Mouse (Mus musculus): ENCODE results near the gene Ildr1.

Gene Ildr1

DNA sequence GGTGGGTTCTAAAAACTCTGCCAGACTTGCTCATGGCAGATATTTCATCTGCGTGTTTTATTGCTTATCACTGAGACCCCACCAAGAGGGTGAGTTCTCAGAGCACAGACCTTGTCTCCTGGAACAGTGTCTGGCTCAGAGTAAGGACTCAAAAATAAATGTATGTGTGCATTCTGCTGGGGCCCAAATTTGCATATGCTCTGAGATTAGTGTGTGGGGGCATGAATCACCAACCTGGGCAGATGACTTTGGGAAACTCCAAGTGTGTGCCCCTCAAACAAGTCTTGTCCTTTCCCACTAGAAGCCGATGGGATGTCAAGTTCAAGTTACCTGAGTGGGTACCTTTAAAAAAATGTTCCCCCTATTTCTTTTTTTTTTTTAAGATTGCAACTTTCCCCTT lies 6.7 kb downstream of the Ildr1 start:
- no peak for DNase-seq (ENCODE audit: low read depth, low spot score)

DNA sequence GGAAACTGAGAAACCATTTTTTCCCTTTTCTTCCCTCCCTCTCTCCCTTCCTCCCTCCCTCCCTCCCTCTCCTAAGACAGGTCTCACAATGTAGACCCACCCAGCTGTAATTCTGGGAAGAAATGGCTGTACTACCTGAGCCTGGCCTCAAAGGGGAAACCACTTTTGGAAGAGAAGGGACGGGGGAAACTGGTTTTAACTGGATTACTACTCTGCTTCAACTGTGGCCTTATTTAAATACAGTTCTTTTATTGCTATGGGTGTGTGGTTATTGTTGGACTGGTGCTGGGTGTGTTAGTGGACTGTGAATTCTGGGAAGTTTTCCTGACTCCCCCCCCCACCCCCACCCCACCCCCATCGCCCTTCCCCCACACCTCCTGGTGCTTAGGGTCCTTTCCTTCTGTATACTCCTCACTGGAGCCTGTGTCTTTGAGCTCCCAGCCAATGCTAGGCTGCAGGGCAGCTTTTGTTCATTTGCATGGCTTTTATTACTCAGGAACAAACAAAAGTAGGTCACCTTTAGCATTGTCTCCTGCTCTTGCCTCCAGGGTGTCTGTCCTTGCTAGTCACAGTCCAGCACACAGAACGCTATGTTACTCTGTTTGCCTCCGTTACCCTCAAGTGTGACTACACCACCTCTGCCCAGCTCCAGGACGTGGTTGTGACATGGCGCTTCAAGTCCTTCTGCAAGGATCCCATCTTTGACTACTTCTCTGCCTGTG lies 14.1 kb downstream of the Ildr1 start:
- DNase-seq (ENCODE audit: low read depth, low spot score), result no peak

DNA sequence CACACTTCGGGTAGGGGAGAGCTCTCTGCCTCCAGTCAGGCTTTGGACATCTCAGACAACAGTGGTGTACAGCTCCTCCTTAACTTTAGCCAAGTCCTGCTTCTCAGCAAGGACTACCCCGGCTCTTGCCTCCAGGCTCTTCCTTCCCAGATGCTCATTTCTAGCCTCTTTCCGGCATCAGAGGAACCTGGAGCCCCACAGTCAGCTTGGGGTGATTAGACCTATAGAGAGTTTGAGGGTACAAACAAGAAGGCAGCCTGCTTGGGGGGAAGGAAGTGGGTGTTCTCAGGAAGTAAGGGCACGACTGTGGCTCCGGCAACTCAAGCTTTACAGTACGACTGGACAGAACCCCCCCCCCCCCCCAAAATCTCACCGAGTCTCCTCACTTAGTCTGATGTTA lies 15.0 kb downstream of the Ildr1 start:
- DNase-seq (ENCODE audit: low read depth, low spot score), result no peak

DNA sequence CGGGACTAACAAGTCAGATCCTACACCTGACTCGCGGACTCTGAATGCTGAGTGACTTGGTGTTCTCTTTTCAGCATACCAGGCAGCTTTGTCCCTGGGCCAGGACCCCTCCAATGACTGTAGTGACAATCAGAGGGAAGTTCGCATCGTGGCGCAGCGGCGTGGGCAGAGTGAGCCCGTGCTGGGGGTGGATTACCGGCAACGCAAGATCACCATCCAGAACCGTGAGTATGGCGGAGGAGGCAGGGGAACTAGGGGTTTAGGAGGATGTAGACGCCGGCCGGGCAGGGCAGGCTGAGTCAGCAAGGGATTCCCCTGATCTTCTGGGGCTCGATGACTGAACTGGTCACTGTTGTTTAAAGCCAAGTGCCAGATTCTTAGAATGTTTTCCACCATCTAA lies 15.6 kb downstream of the Ildr1 start:
- no peak for DNase-seq (ENCODE audit: low read depth, low spot score)

DNA sequence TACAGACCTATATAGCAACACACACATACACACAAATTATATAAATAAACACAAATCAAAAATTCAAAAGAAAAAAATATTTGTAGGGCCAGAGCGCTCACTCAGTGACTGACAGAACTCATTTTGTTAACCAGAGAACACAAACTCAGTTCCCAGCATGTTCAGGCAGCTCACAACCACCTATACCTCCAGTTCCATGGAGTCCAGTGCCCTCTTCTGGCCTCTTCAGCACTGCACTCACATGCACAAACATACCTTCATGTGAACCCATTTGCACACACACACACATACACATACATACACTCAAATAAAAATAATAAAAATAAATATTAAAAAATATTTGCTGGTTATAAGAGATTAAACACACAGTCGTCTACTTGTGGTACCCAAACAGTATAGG lies 17.0 kb downstream of the Ildr1 start:
- no peak for DNase-seq (ENCODE audit: low read depth, low spot score)

DNA sequence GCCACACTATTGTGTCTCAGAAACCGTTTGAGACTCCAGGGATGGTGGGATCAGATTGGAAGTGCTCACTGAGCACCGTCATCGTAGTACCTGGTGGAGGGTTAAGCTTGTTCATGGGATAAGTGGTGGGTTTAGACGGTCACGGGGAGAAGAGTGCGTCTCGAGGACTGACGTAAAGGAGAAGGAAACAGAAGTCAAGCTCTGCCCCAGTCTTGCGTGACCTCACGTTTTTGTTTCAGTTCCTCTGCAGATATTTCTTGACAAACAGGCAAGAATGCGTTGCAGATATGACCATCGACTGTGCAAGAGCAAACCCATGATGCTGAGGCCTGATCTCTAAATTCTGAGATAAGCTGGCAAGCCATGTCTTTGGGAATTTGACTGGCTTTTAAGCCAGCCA lies 18.0 kb downstream of the Ildr1 start:
- no peak for DNase-seq (ENCODE audit: low read depth, low spot score)

DNA sequence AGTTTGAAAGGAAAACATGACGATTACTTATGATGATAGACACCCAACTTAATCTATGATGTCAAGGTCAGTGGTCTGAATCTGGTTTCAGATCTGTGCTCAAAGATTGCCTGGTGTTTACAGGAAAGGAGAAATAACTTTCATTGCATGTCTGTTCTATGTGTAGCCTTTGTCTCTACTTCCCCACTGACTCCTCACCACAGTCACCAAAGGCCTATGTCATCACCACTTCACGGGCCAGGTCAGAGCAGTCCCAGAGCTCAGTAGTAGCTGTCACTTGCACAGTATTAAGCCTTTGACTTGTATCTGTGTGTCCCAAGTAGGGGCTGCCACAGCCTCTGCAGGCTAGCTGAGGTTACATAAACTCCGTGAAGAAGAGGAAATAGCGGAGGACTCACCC lies 23.7 kb downstream of the Ildr1 start:
- DNase-seq (ENCODE audit: low read depth, low spot score), result no peak

DNA sequence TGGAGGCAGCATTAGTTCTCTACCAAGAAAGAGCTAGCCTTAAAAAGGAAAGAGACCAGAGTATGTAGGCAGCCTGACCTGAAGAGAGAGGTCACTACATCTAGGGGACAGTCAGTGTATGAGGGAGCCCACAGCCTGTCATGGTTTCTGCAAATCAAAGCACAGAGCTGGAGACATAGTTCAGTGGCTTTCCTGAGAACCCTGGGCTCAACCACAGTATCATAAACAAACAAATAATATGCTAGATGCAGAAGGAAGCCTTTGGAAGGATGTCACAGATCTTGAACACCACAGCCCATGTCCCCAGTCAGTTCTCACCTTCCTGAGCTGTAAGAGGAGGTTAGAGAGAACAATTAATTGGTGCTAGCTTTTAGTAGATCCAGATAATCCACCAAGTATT lies 24.9 kb downstream of the Ildr1 start:
- no peak for DNase-seq (ENCODE audit: low read depth, low spot score)

DNA sequence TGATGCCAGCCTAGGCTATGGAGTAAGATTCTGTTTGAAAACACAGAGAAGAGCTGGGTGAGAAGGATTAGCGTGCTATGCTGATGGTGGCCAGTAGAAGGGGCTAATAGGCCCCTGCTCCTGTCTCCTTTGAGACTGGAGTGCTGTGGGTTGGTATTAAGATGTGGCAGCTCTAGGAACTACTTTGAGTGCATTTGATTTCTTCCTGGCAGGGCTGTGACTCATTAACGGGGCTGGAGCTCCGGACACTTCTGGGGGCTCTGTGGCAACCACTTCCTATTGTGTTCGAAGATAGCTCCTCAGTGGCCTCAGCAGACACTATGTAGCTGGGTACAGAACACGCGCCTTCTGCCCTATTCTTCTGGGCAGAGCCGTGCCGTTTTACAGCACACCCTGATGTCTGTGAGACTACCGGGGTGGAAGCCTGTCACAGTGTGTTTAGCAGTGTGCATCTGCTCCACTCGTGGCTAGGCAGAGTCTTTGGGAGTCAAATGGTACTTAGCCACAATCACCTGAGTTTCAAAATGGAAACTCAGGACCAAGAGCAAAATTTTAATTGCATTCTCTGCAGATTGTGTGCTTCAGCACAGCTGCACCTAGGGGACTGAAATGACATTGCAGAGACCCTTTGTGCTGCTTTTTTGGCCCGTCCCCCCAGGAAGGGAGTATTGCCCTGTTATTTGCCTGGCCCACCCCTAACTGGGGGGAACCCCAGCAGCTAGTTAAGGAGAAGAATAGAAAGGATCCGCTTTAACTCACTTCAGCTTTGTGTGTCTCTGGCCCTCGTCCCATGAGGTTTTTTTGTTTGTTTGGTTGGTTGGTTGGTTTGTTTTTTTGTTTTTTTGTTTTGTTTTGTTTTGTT lies 26.6 kb downstream of the Ildr1 start:
- no peak for DNase-seq (ENCODE audit: low read depth, low spot score)

DNA sequence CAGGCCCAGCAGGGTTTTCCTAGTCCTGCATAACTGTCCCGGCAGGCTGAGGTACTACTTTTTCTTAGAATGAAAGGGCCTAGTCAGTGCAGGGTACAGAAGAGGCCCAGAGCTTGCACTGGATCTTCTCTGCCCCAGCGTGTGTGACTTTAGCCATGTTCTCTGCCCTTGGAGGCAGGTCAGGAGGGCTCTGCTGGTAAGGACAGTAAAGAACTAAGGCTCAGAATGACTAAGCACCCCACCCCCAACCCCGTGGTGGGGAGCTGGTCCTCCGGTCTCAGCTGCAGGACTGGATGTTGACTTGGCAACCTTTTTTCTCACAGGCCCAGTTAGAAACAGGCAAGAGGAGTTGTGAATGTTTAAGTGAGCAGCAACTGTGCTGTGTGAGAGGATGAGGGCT lies 29.0 kb downstream of the Ildr1 start:
- no peak for DNase-seq (ENCODE audit: low read depth, low spot score)

DNA sequence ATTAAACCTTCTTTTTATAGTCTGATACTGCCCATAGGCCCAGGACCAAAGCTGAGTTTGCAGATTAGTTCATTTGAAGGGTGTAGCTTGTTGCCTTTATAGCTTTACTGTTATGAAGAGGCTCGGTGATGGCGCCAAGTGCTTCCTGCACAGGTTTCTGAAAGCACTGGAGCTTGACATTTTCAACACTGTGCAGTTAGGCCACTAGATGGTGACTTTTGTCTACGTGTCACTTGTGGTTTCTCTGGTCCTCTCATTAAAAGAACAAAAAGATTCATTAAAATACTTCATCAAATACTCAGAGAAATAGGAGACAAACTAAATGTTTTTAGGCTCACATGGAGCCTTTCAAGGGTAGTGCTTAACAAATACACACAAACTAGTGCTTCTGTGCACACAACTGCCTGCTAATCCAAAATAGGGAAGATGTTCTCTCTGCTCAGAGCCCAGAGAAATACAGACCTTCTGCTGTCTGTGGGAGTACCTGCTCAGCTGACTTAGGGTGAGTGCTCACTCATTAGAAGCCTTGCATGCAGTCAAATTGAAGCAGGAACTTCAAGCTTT lies 30.2 kb downstream of the Ildr1 start:
- DNase-seq (ENCODE audit: low read depth, low spot score), result peak; percentile 10

DNA sequence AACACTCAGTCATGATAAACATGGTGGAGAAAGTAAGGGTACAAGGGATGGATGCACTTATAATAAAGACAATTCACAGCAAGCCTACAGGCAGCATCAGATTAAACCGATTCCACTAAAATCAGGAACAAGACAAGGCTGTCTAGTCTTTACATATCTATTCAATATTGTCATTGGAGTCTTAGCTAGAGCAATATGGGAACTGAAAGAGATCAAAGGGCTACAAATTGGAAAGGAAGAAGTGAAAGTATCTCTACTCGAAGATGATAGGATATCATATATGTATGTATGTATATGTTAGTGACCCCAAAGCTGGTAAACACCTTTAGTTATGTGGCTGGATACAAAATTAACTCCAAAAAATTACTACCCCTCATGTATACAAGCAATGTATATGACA lies 35.2 kb downstream of the Ildr1 start:
- no peak for DNase-seq (ENCODE audit: low read depth, low spot score)

DNA sequence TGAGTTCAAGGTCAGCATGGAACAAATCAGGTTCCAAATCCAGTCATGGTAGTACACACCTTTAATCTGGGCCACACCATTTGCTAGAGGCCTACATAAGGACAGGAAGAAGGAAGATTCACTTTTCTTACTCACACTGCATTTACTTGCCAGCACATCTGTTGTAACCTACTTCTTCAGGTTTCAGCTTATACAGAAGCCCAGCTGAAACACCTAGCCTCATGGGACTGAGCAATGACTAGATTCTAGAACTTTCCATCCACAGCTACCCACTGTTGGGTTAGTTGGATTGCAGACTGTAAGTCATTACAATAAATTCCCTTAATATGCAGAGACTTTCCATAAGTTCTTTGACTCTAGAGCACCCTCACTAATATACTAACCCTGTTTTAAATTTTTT lies 38.8 kb downstream of the Ildr1 start:
- DNase-seq (ENCODE audit: low read depth, low spot score), result no peak

DNA sequence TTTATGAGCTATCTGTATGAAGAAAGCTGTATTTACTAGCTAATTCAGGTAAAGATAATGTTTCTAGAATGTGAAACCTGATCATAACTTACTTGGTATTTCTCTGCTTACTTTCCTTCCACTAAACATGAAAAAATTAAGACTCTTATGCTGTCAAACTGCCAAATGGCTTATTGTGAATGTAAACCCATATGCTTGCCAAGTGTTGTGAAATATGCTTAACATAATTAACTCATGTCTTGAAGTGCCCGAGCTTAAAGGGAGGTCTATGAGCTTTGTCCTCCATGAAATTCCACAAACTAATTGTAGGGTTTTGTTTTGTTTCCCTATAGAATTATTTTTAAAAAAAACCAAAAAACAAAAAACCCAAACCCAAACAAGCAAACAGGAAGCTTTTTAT lies 40.0 kb downstream of the Ildr1 start:
- DNase-seq (ENCODE audit: low read depth, low spot score), result peak; percentile 18

DNA sequence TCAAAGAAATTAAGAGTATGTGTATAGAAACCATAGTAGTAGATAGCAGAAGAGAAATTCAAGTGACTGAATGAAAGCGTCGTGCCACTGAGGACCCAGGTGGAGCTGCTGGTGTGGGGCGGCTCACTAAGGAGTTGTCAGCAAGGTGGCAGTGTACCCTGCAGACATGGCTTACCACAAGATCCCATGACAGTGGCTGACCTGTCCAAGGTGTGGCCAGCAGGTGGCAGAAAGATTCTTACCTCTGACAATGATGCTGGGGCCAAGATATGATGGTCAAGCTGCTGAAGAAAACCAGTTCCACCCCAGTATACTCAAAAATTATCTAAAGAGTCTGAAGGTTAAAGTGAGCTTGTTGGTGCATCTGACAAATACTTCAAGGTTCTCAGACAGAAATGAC lies 41.6 kb downstream of the Ildr1 start:
- no peak for DNase-seq (ENCODE audit: low read depth, low spot score)

DNA sequence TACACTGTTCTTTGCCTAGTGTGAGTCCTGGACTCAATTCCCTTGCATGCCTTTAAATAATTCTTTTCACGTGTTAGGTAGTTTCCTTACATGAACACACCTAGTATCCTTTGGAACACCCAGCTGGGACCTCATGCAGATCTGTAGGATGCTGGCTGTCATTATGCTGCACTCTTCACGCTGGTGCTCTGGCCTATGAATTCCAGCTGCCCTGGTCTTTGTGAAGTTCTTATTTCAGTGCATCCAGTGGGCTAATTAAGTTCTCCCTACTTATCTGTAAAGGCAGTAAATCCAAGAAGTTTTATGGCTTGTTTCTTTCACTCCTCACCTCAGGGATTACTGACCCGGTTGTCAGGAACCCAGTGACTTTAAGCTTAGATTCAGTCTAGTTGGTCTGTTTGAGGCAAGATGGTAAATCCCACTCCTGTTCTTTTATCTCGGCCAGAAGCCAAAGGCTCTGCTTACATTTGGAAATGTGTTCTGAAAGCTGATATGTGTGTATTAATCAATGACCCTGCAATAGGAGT lies 45.7 kb downstream of the Ildr1 start:
- no peak for DNase-seq (ENCODE audit: low read depth, low spot score)

DNA sequence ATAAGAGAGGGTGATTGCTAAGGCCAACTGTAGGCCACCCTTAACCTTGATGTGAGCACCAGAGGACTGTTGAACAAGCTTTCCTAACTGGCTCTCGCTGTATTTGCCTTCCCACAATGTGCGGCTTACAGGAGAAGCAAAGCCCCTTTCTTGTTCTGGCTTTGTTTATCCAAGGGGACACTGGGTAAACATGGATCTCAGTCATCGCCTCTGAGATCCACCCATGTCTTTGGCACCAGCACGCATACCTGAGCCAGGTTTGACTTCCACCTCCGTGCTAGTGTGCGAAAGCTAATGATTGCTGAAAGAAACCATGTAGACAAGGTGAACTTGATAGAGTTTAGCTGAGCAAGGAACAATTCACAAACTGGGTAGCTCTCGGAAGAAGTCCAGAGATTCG lies 49.8 kb downstream of the Ildr1 start:
- DNase-seq (ENCODE audit: low read depth, low spot score), result no peak

DNA sequence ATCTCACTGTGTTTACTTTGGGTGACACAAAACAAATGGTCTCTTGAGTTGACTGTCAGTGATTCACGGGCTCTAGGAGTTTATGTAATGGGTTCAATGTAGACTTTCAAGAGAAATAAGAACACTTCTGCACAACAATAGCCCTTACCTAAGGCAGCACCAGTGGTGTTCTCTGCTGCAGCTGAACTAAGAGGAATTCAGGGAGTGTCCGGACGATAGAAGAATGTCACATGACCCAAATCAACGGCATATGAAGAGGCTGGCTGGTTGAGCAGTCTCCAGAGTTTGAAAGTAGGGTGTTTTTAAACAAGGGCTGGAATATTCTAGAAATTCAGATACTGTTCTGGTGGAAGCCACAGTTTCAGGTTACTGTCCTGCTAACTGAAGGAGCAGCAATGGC lies 53.3 kb downstream of the Ildr1 start:
- DNase-seq (ENCODE audit: low read depth, low spot score), result no peak

DNA sequence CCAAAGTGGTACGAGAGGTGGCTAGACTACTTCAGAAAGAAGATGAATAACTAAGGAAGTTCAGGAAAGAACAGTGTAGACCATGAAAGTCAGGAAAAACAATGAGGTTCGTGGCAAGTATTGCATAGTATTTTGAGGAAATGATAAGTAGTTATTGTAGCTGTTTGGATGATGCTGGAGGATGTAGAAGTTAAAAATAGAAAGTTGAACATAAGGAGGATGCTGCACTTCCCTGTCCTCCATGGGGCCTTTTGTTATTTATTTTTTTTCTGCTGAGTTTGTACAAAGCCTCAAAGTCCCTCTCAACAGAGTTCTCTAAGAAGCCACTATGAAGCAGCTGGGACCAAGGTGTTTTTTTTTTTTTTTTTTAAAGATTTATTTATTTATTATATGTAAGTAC lies 54.0 kb downstream of the Ildr1 start:
- no peak for DNase-seq (ENCODE audit: low read depth, low spot score)

DNA sequence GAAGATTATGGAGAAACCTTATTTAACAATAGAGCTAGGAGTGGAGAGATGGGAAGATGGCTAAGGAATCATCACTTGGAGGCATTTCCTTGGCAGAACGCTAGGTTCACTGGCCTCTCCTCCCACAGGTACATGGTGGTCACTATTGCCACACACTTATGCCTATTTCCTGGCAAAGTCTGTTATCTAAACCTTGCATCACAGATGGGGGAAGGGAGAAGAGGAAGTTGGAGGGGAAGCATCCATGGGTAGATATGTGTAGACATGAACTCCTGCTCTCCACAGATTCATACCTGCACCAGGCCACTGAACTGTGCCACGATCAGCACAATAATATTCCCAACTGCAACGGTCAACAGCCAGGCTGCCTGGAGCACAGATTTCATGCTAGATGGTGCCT lies 58.2 kb downstream of the Ildr1 start:
- DNase-seq (ENCODE audit: low read depth, low spot score), result no peak

DNA sequence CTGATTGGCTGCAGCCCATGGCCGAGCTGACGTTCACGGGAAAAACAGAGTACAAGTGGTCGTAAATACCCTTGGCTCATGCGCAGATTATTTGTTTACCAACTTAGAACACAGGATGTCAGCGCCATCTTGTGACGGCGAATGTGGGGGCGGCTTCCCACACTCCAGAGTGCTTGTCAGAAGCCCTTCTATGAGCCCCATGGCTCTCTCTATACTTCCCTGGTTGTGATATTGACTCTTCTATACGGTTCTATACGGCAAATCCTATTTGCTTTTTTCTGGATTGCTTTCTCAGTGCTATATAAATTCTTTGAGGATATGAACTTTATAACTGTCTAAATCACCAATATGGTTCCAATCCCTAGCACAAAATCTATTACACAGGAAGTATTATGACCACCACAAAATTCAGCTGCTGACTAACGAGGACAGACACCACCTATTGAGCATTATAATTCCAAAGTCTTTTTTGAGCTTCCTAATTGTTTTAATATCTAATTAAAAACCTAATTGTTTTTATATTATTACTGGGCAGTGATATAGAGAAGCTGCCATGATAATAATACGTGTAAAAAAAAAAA lies 76.5 kb downstream of the Ildr1 start:
- DNase-seq (ENCODE audit: low read depth, low spot score), result no peak

DNA sequence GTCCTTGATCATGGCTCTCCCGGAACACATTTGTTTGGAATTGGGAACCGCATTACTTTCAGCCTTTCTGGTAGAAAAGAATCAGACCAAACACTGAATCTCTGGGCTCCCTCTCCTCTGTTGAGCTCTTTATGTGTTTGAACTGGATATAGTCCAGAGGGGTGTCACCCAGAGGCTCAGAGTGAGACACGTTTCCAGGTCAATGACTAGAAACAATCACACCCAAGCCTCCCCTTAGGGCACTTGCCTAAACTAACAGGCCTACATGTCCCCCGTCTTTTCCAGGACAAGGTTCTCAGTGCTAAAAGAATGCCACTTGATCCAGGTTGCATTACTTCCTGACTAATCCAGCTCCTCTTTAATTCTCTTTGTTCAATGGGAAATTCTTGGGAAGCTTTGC lies 77.1 kb downstream of the Ildr1 start:
- DNase-seq (ENCODE audit: low read depth, low spot score), result peak; percentile 40

Data from brain, embryonic 18.5 days (tissue).